Mouse (Mus musculus): ENCODE results near the gene Rnaseh1. TPM values are rescaled to one million over a fixed set of nuclear protein-coding genes. Genes with fewer than 3 reads are reported as not detected.

Rnaseh1 gene
- total RNA-seq, 2 experiments from 2014 or later, result 4.9 to 6.0 TPM

GRCm38 (mm10) chr12:28638778-28639177 is 10.6 kb upstream of the Rnaseh1 start:
- DNase-seq, result no peak
- intact Hi-C loops (cut with DNase I), result loop anchor here (5.0 kb wide), 1 partner anchor 114 kb away; the partner anchor contains the start of genes Eipr1 and Trappc12

GRCm38 (mm10) chr12:28662628-28663027 is 13.2 kb downstream of the Rnaseh1 start:
- DNase-seq, result no peak
- intact Hi-C loops (cut with DNase I), result no loop called here

- intact Hi-C loops (cut with DNase I), result no loop called here
- DNase-seq, result no peak
These were observed 17.3 kb downstream of the Rnaseh1 start for GRCm38 (mm10) chr12:28666734-28667133.

- no peak for DNase-seq
- intact Hi-C loops (cut with DNase I), result no loop called here
These were observed 17.9 kb downstream of the Rnaseh1 start for GRCm38 (mm10) chr12:28667287-28667686.

GRCm38 (mm10) chr12:28674038-28674720 is 24.8 kb downstream of the Rnaseh1 start:
- no peak for DNase-seq
- intact Hi-C loops (cut with DNase I), result no loop called here

- intact Hi-C loops (cut with DNase I), result no loop called here
- DNase-seq, result peak; percentile 58 to 65
These were observed 25.9 kb downstream of the Rnaseh1 start, which contains the start of gene Adi1 for GRCm38 (mm10) chr12:28675121-28675924. TSS of gene Adi1 (plus strand) at chr12:28675231.

- DNase-seq, result no peak
- intact Hi-C loops (cut with DNase I), result no loop called here
These were observed 26.5 kb downstream of the Rnaseh1 start for GRCm38 (mm10) chr12:28675925-28676209.

GRCm38 (mm10) chr12:28684674-28685073 is 35.3 kb downstream of the Rnaseh1 start:
- intact Hi-C loops (cut with DNase I), result no loop called here

GRCm38 (mm10) chr12:28685771-28686170 is 36.4 kb downstream of the Rnaseh1 start:
- intact Hi-C loops (cut with DNase I), result no loop called here
- DNase-seq, result no peak

More at GRCm38 (mm10) chr12:28684674-28685073, 35.3 kb downstream of the Rnaseh1 start:
- no peak for DNase-seq

GRCm38 (mm10) chr12:28686199-28686879 is 36.9 kb downstream of the Rnaseh1 start:
- no peak for DNase-seq
- intact Hi-C loops (cut with DNase I), result no loop called here

- no peak for DNase-seq
- intact Hi-C loops (cut with DNase I), result no loop called here
These were observed 39.6 kb downstream of the Rnaseh1 start for GRCm38 (mm10) chr12:28688996-28689395.

- no peak for DNase-seq
- intact Hi-C loops (cut with DNase I), result no loop called here
These were observed 41.3 kb downstream of the Rnaseh1 start for GRCm38 (mm10) chr12:28690730-28691129.

- intact Hi-C loops (cut with DNase I), result no loop called here
- no peak for DNase-seq
These were observed 44.3 kb downstream of the Rnaseh1 start for GRCm38 (mm10) chr12:28693738-28694137.

GRCm38 (mm10) chr12:28694231-28694630 is 44.8 kb downstream of the Rnaseh1 start:
- DNase-seq, result no peak
- intact Hi-C loops (cut with DNase I), result no loop called here

GRCm38 (mm10) chr12:28694776-28695175 is 45.4 kb downstream of the Rnaseh1 start:
- intact Hi-C loops (cut with DNase I), result no loop called here
- DNase-seq, result no peak

GRCm38 (mm10) chr12:28697821-28698595 is 48.6 kb downstream of the Rnaseh1 start:
- intact Hi-C loops (cut with DNase I), result no loop called here

GRCm38 (mm10) chr12:28699086-28699485 is 49.7 kb downstream of the Rnaseh1 start:
- intact Hi-C loops (cut with DNase I), result no loop called here
- DNase-seq, result no peak

More at GRCm38 (mm10) chr12:28697821-28698595, 48.6 kb downstream of the Rnaseh1 start:
- no peak for DNase-seq

- peak; percentile 24 to 35 for DNase-seq
- intact Hi-C loops (cut with DNase I), result no loop called here
These were observed 50.3 kb downstream of the Rnaseh1 start for GRCm38 (mm10) chr12:28699656-28700055.

GRCm38 (mm10) chr12:28700101-28700511 is 50.7 kb downstream of the Rnaseh1 start:
- intact Hi-C loops (cut with DNase I), result no loop called here
- DNase-seq, result peak in 1 of 2 experiments; percentile 19

GRCm38 (mm10) chr12:28700561-28701025 is 51.2 kb downstream of the Rnaseh1 start:
- peak; percentile 61 to 83 for DNase-seq
- intact Hi-C loops (cut with DNase I), result no loop called here
